Mouse (Mus musculus) kidney, postnatal 14 days (tissue): Measurements from ENCODE around the gene Vmn1r193.
"Not testable (repeated sequence)": the region's sequence is repeated elsewhere in the genome, so short reads cannot be mapped to it uniquely, and the experiment has no call there.

Experiments
- DNase-seq: peaks from one replicate; pipeline ENCODE4 v3.0.0; 2022; ENCODE audit warnings: mixed read lengths

The Vmn1r193 gene

DNA sequence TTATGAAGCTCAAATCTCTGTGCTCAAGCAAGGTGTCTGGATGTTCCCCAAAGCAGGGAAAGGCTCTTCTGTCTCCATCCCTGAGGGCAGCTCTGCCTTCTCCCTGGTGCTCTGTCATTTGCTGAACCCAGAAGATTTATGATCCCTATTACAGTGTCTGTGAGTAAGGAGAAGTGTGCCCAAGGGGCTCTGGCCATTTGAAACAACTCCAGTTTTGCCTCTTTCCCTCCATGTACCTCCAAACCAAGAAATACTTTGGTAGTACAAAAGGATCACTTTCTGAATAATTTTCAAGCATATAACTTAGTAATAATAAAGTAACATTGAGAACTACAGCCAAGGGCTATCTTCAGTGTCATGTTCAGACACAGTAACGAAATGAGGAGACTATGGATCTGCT is at the start of gene Vmn1r193:
Gene Vmn1r193 (minus strand): TSS at position 101 of the 400 bp plus-strand sequence.
- DNase-seq = not testable (repeated sequence)

GRCm38 (mm10) chr13:22271721-22272120 is 48.8 kb upstream of the Vmn1r193 start:
- no peak for DNase-seq

- DNase-seq = not testable (repeated sequence)
Measured at GRCm38 (mm10) chr13:22270222-22270621, 47.3 kb upstream of the Vmn1r193 start, which contains the start of gene Vmn1r195. TSS of gene Vmn1r195 (plus strand) at chr13:22270522.

- no peak for DNase-seq
Measured at GRCm38 (mm10) chr13:22243915-22244314, 21.0 kb upstream of the Vmn1r193 start, which contains the start of gene Vmn1r194. TSS of gene Vmn1r194 (plus strand) at chr13:22244215.

DNA sequence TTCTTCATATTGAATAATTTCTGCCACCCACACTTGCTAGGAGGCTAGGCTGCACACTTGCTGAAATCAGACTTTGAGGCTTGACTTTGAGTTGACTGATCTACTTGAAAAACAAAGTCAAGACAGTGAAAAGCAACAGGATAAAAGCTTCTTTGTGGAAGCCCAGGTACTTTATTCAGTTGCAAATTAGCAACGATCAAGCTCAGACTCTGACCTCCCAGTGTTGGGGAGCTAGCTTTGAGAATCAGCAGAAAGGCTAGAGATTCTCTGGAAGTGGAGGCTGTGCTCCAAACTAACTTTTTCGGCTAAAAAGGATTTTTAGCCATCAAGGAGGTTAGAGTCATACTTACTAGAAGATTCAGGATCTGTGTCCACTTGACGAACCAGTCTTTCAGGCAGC is 30.2 kb downstream of the Vmn1r193 start:
- not testable (repeated sequence) for DNase-seq

DNA sequence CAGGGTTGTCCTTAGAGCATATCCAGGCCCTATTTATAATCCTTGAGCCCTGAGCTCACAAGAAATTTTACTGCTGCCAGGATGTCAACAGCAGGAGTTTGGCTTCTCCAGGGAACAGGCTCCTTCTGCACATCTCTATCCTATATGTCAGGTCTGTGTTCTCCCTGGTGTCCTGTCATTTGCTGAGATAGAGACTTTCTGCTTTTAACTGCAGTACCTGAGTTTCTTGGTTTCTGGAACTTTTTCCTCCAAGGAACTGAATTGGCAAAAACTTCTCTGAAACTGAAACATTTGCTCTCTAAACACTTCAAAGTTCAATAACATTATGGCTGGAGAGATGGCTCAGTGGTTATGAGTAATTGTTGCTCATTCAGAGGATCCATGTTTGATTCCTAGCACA is 31.9 kb downstream of the Vmn1r193 start, which contains the start of gene Vmn1r192:
Gene Vmn1r192 (minus strand): TSS at position 101 of the 400 bp plus-strand sequence.
- no peak for DNase-seq

DNA sequence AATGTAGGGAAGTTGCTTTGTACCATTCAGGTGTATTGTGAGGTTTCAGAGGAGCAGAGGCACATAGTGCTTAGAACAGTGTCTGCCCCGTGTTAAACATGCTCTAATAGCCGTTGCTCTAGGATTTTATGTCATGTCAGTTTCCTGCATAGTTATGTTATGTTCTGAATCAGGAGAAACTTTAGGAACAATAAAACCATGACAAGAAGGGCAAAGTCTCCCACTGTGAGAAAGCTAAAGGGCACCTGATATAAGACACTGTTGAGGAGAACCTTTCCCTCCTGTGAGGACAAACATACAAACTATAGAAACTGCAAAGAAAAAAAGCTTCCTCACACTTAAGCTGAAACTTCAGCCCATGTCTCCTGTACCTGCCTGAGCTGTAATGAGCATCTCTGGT is 32.6 kb downstream of the Vmn1r193 start:
- DNase-seq = no peak

GRCm38 (mm10) chr13:22189313-22189712 is 33.6 kb downstream of the Vmn1r193 start:
- no peak for DNase-seq

DNA sequence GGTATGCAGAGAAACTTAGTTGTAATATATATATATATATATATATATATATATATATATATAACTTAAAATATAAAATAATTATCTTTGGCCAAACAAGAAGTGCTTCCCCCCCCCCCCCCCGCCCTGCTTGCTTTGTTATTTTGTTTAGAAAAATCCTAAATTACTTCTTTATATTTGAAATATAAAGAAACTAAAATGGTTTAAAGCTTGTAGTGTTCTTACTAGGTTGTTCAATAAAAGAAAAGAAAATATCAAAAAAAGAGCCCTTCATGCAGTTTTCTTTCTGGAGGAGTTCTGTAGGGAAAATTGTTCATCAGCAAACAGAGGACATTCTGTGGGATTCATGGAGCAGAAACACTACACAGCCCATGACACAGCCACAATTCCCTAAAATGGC is 39.1 kb downstream of the Vmn1r193 start, which contains the start of gene Vmn1r191:
Gene Vmn1r191 (minus strand): TSS at position 101 of the 400 bp plus-strand sequence.
- DNase-seq = no peak

- DNase-seq = no peak
Measured at GRCm38 (mm10) chr13:22168416-22168815, 54.5 kb downstream of the Vmn1r193 start.
